Mouse (Mus musculus) gastrocnemius, postnatal 10 days (tissue): ENCODE data around the gene Ccer2. TPM values are rescaled to one million over a fixed set of nuclear protein-coding genes. Genes with fewer than 3 reads are reported as not detected.

Experiments
- DNase-seq: peaks from one replicate; pipeline ENCODE4 v3.0.0; 2021; ENCODE audit warnings: mixed read lengths
- total RNA-seq, 2 experiments: library from RNA; stranded (reverse); gene quantifications; 2 replicates each; pipeline ENCODE4 v1.2.3; 2021

Gene Ccer2
- total RNA-seq, 2 experiments from 2014 or later: not detected

DNA sequence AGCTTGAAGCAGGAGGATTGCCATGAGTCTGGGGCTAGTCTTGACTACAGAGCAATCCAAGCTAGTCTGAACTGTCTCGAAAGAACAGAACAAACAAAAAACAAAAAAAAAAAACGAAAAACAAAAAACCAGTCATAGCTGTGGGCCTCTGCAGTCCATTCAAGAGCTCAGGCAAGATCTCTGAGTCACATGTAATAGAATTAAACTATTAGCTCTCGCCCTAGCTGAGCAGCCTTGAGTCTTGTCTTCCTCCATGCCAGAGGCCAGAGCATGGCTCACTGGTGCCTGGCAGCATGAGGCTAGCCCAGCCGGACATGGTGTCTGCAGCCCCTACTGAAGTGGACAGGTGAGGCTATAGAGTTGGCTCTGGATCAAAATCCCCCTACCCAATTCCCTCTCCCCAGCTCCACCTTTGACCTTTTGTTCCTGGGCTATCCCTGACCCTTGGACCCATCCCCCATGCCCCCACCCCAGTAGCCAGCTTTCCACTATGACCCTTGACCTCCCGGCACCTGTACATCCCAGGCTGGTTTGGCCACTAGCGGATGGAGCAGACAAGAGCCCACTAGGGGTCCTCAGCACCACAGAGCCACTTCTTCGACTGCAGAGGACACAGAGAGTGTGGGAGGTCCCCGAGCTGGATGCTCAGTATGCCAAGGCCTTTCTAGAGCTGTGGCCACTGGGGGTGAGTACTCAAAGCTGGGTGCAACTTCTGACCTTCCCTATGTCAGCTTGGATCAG is 34.3 kb downstream of the Ccer2 start:
- no peak for DNase-seq

DNA sequence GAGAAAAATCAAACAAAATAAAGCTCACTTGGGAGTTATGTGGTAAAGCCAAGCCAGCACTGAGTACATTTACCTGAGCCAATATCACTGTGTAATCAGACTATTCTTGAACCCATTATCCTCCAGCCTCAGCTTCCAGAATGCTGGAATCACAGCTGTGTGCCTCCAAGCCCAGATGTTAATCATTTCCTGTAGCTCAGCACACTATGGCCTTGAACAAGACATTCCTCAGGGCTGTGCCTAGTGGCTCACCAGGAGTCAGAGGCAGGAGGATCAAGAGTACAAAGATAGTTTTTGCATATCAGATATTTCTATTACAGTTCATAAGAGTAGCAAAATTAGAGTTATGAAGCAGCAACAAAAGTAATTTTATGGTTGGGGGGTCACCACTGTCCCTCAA is 35.7 kb downstream of the Ccer2 start:
- no peak for DNase-seq

DNA sequence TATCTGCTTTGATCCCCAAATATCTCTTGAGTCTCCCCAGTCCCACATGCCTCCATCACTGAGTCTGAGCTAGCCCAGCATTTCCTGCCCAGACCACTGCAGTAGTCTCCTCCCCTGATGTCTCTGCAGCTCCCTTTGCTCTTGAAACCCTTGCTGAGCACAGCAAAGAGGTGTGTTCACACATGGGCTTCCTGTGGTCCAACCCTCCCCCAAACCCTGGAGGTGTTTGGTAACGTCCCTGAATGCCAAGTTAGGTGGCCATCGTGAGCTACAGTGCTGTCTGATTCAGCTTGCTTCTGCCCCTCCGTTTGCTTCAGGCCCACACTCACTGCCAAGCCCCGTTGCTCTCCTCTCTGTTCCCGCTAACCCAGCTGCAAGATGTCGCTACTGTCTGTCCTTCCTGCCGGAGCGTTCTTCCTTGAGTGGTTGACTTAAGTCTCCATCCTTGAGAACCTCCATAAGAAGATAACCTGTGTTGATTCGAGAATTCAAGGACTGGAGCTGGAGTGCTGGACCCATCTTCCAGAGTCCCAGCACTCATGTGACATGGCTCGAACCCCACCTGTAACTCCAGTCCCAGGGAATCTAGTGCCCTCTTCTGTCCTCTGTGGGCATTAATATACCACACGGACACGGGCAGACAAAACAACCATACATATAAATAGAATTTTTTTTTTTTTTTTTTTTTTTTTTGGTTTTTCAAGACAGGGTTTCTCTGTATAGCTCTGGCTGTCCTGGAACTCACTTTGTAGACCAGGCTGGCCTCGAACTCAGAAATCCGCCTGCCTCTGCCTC is 36.6 kb downstream of the Ccer2 start:
- no peak for DNase-seq

DNA sequence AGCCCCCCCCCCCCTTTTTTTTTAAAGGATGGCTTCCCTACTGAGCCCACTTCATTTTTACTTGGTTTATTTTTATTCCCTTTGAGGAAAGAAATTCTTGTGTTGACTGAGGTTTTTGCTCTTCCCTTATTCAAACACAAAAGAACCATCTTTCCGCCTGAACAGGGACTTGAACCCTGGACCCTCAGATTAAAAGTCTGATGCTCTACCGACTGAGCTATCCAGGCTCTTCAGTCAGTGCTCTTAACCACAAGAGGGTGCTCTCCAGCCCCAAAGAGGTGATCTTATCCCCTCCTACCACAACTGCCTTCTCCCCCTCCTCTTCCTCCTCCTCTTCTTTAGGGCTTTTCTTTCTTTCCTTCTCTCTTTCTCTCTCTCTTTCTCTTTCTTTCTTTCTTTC is 37.9 kb downstream of the Ccer2 start:
- no peak for DNase-seq

DNA sequence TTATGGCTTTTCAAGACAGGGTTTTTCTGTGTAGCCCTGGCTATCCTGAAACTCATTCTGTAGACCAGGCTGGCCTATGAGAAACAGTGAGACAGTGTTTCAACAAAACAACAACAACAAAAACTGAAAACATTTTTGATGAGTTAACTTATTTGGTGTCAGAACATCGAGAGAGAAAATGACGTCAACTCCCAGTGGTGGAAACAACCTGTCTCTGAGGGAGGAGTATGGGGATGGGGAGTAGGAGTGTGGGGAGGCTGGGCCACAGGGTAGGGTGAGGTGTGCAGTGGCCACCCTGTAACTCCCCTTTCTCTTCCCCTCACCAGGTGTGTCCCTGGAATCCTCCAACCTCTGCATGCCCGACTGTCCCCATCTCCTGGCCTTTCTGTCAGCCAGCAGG is 38.5 kb downstream of the Ccer2 start:
- no peak for DNase-seq

DNA sequence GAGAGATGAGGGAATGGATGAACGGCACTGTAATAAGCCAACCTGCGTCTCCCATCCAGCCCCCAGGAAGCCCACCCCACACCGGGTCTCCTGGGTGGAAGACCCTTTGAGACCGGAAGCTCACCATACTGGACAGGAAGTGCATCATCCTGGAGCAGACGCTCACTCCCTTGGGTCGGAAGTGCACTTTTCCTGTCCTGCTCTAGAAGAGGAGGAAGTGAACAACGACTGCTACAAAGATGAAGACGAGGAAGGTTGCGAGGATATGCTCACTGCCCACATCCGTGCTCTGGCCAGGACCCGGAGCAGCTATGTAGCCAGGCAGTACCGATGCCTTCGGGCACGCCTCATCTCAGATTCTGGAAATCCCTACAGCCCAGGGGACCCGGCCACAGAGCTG is 39.9 kb downstream of the Ccer2 start:
- no peak for DNase-seq

DNA sequence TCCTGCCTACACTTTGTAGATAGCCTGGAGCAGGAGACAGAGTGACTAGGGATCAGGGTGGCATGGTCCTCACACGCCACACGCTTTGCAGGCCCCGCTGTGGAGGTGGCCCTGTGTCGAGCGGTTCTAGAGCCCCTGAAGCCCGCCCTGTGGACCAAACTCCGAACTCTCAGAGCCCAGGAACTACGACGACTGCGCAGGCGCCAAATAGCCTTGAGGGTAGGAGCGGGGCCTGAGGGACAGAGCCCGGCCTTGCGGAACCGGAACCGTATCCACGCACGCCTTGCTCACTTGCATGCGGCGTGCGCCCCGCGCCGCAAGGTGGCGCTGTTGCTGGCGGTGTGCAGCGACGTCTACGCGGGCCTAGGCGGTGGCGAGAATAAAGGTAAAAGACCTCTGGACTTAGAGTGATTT is 40.6 kb downstream of the Ccer2 start:
- DNase-seq: peak; percentile 87

DNA sequence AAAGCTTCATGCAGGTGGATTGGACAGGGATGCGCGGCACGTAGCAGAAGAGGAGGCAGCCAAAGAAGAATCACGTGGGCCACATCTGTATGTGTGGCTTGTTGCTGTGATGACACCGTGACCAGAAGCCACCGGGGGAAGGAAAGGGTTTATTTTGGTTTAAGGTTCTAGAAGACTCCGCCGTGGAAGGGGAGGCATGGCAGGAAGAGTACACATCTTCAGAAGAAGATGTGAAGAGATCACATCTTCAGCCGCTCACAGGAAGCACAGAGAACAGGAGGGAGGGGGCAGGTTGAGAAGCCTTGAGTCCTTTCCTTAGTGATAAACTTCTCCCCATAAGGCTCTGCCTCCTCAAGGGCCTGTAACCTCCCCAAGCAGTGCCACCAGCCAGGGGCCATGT is 44.0 kb downstream of the Ccer2 start:
- DNase-seq: no peak

DNA sequence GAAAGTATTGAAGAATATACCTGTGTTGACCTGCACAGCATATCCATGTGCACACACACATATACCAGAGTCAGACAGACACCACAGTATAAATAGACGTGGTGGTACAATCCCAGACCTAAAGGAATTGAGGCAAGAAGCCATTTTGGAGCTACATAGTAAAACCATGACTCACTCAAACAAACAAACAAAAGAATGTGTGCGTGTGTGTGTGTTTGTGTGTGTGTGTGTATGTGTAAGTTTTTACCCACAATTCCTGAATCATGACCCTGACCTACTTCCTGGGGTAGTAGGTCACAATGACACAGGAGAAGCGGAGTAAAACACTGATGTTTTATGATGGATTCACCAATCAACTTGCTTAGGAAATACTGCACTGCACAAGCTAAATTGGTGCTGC is 45.5 kb downstream of the Ccer2 start:
- DNase-seq: no peak

DNA sequence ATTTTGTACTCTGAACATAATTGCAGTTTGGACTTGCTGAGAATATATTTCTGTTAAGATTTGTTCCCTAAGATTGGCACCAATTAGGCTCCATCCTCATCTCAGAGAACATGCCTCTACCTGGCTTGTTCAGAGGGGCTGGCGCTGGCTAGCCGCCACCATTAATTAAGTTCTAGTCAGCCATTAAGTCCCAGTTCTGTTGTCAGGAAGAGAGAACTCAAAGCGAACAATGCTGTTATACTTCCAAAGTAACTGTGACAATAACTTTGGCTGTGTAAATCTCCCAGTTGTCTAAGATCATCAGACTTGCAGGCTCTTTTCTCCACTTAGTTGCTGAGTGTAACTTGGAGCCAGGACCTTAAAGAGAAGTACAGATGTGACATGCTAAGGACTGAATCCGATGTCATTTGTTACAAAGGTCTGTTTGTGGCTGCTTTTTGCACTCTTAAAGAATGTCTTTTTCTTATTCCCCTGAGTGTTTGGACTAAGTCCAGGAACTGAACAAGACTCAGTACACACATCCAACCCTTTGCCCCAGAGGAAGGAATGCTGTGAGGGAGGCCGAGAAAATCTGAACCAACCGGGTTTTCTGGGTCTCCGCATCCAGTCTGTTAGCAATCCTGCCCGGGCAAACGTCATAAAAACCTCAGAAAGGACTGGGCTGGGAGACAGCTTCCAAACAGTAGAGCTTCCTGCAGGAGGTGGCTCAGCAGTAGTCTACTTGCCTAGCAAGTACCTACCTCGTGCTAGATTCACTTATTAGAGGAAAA is 46.1 kb downstream of the Ccer2 start:
- no peak for DNase-seq

DNA sequence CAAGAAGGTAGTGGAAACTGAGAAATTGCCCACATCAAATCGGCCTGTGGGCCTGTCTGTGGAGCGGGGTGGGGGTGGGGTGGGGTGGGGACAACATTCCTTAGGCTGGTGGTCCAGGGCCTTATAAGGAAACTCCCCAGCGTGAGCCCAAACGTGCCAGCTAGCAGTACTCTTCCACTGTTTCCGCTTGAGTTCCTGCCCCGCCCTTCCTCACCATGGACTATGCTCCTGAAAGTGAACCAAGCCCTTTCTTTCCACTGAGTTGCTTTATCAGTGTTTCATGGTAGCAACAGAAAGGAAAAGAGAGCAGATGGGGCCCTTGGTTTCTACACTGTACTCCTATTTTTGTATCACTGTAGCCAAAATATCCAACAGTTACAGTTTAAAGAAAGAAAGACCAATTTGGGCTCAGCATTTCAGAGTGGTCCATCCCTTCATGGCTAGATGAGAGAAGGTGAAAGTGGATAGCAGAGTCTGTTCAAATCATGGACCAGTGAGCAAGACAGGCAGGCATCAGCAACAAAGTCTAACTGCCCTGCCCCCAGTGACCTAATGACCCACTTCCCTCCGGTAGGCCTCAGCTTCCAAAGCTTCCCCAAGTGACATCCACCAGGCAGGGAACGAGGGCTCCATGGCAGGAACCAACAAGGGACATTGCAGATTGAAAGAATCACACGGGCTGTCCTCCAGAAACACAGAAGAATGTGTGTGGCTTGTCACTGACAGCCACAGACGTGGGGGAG is 47.0 kb downstream of the Ccer2 start:
- DNase-seq: no peak

DNA sequence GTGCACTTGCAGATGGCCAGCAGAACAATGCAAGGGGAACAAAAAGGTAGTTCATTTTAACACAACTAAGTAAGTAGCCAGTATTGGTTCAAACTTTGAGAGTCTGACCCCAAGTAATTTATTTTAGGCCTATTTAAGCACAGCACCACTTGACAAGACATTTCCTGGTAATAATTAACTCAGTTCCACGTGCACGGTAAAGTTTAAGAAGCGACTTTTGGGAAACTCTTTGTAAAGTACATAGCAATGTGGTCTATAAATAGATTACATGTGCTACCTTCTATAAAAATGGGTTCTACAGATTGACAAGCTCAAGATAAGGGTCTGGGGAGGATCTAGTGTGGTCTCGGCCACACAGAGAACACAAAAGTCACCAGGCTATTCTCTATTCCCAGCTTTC is 47.8 kb downstream of the Ccer2 start:
- no peak for DNase-seq

DNA sequence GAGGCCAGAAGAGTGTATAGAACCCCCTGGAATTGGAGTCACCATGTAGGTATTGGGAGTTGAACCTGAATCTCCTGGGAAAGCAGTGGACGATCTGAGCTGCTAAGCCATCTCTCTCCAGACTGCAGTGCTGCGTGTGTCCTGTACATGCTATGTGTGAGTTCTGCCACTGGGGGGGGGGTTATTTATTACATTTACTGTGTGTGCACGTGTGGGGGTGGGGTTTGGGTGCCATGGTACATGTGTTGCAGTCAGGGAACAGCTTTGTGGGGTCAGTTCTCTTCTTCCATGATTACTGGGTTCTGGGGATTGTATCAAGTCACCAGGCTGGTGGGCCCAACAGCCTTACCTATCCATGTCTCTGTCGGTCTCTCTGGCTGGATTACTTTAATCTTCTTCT is 50.9 kb downstream of the Ccer2 start:
- no peak for DNase-seq

DNA sequence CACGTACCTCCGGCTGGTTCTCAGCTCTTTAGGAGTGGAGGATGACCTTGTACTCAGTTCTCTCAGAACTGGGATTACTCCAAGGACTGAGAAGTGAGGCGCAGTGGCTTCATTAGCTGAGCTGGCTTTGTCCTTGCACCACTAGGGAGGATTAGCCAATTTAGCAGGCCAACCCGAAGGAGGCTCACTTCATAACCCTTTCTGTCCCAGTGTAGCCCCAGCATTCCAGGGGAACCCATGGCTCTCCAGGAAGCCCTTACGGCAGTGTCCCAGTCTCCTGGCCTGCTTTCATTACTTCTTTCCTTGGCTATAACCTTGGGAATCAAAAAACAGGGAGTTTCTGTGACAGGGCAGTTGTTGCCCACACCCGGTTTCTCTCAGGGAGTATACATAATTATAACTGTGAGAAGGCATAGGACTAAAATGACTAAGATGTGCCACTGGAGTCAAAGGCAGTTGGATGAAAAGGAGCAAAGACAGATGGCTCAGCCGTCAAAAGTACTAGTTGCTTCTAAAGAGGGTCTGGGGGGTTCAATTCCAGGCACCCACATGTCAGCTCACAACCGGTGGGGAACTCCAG is 51.8 kb downstream of the Ccer2 start:
- no peak for DNase-seq

DNA sequence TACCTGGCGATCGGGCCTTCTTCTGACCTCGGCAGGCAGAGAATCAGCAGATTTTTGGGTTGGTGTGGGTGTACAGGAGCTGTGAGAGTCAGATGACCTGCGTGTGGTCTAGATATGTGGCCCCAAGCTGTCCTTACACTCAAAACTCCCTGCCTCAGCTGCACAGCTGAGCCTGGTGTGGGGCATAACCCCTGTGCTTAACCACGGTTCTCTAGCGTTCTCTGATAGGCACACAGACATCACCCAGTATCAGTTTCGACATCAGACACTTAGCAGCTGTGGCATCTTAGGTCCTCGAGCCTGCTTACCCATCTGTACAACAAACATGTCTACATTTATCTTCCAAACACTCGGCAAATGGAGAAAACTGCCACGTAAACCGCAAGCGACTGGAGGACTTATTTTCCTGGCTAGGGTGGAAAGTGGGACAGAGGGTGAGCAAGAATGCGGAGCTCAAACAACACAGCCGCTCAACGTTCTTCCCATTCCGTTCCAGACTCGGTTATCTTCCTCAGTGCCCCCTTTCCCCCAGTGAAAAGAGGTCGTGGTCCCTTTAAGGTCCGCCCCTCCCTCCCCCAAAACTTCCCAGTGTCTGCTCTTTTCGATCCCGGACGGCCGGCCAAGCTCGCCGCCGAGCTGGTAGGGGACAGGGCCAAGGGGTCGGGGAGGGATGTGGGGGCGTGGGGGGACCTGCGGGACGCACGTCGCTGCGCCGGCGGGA is 52.4 kb downstream of the Ccer2 start, which contains the start of gene Hnrnpl:
Hnrnpl (plus strand) TSS at position 321 of the 721 bp plus-strand sequence.
- no peak for DNase-seq

Other genes with a start within 250 kb of the Ccer2 start
- gene Ifnl2, start 245.7 kb upstream of the Ccer2 start, total RNA-seq: not detected
- gene Ifnl3, start 233.3 kb upstream of the Ccer2 start, total RNA-seq: not detected
- not detected for gene Sycn, start 215.3 kb upstream of the Ccer2 start, total RNA-seq
- gene Nccrp1, start 208.9 kb upstream of the Ccer2 start, total RNA-seq: not detected
- 10 to 100 TPM; 24.7 to 27.5 TPM for gene Samd4b, start 158.0 kb upstream of the Ccer2 start, total RNA-seq
- 1 to 10 TPM; 5.5 to 7.0 TPM for gene Pak4, start 158.0 kb upstream of the Ccer2 start, total RNA-seq
- gene Acp7, start 124.8 kb upstream of the Ccer2 start, total RNA-seq: not detected
- 1 to 10 TPM; 1.1 to 1.7 TPM for gene Fbxo27, start 63.3 kb upstream of the Ccer2 start, total RNA-seq
- 10 to 100 TPM; 12.2 to 13.5 TPM for gene Fbxo17, start 39.4 kb upstream of the Ccer2 start, total RNA-seq
- gene Mrps12, start 14.4 kb upstream of the Ccer2 start, total RNA-seq: 10 to 100 TPM; 40.2 to 46.5 TPM
- 10 to 100 TPM; 16.2 to 18.6 TPM for gene Sars2, start 14.2 kb upstream of the Ccer2 start, total RNA-seq
- gene Sirt2, start 10.6 kb downstream of the Ccer2 start, total RNA-seq: 10 to 100 TPM; 78.5 to 80.4 TPM
- 10 to 100 TPM; 17.4 to 18.2 TPM for gene Nfkbib, start 11.3 kb downstream of the Ccer2 start, total RNA-seq
- gene Rinl, start 32.8 kb downstream of the Ccer2 start, total RNA-seq: 1 to 10 TPM in 1 of 2 experiments, under 1 TPM in 1; 0.63 to 1.7 TPM
- gene Hnrnpl, start 52.4 kb downstream of the Ccer2 start, total RNA-seq: 100 to 1,000 TPM; 244 to 291 TPM
- gene Ech1, start 69.0 kb downstream of the Ccer2 start, total RNA-seq: 100 to 1,000 TPM; 182 to 227 TPM
- 1 to 10 TPM; 3.7 to 7.4 TPM for gene Lgals4, start 77.7 kb downstream of the Ccer2 start, total RNA-seq
- gene Lgals7, start 107.7 kb downstream of the Ccer2 start, total RNA-seq: under 1 TPM in 1 of 2 experiments, not detected in 1; 0.56 TPM
- gene Capn12, start 125.2 kb downstream of the Ccer2 start, total RNA-seq: under 1 TPM; 0.23 to 0.27 TPM
- gene Actn4, start 206.2 kb downstream of the Ccer2 start, total RNA-seq: 100 to 1,000 TPM in 1 of 2 experiments, 10 to 100 TPM in 1; 90.2 to 120 TPM
- 100 to 1,000 TPM; 169 to 174 TPM for gene Eif3k, start 225.7 kb downstream of the Ccer2 start, total RNA-seq
- gene Map4k1, start 225.9 kb downstream of the Ccer2 start, total RNA-seq: under 1 TPM; 0.66 to 0.93 TPM